In the genomic region with DNA sequence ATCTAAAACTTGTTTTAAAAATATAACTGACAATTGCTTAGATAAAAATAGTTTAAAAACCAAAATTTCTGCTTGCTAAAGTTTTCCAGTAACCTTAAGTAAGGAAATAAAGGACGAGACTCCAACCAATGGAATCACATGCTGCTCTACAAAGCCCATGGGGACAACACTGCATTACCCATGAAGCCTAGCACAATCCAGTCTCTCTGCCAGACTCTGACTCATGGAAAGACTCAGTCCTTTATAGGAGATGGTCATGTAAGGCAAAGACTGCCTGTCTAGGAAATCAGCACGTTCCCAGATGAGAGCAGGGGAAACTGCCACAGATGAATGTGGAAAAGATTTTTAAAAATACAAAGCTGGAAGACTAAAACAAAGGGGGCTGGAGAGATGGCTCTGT, we compare ENCODE assay signal across 11 mouse cellular contexts. TPM values are rescaled to one million over a fixed set of nuclear protein-coding genes. Genes with fewer than 3 reads are reported as not detected.
A peak's percentile ranks its signal among the peaks of the same experiment; 100 is the strongest.
DNase-seq lines count a peak whose midpoint lies in the region; ATAC-seq and TF ChIP-seq lines count a peak whose summit lies in the region.
"Had no signal": no experiment of that assay in that cellular context is flagged by ENCODE, and none has a peak within 500 bp of the region (broad histone marks: within the 10 kb centered on the region; RNA-seq: fewer than 3 reads in every experiment).

No protein-coding gene starts in this region.

- H3K9me3 ChIP-seq in lung, postnatal 0 days (ENCODE audit: low read length), result no peaks in the 10 kb centered on the region
- H3K9me3 ChIP-seq in heart, postnatal 0 days (replicated peaks; ENCODE audit: control insufficient read depth, low read length), result no peaks in the 10 kb centered on the region
- no peaks in the 10 kb centered on the region for H3K9me3 ChIP-seq in forebrain, embryonic 16.5 days (ENCODE audit: control insufficient read depth, low read length)

- DNase-seq in adrenal gland, postnatal 14 days, result peak; percentile 54
- DNase-seq in adrenal gland, postnatal 25 days, result no peak
- no peak for DNase-seq in lung, postnatal 0 days (ENCODE audit: low spot score)
- no peak for DNase-seq in lung, adult 2 months
- peak; percentile 43 for DNase-seq in heart, postnatal 0 days (ENCODE audit: low spot score)
- no peak for DNase-seq in natural killer cell, adult 2 months (ENCODE audit: low spot score in 2 of 2)
- DNase-seq: cerebellum, postnatal 25 days; kidney, adult 2 months; liver had no signal

- H3K27me3 ChIP-seq in lung, postnatal 0 days (replicated peaks; ENCODE audit: insufficient read depth, low read length), result no peaks in the 10 kb centered on the region
- H3K27me3 ChIP-seq in heart, postnatal 0 days (ENCODE audit: control insufficient read depth, insufficient read depth, low read length), result no peaks in the 10 kb centered on the region
- no peaks in the 10 kb centered on the region for H3K27me3 ChIP-seq in forebrain, embryonic 16.5 days (replicated peaks; ENCODE audit: control insufficient read depth, insufficient read depth, low read length)

- no peak for TF ChIP-seq CTCF in lung, postnatal 0 days (IDR thresholded peaks at IDR 0.05)
- TF ChIP-seq CTCF in lung, adult 2 months (IDR thresholded peaks at IDR 0.05; ENCODE audit: insufficient read depth, low read length), result no peak
- TF ChIP-seq CTCF in heart, postnatal 0 days (IDR thresholded peaks at IDR 0.05; ENCODE audit: low read depth), result no peak

- H3K4me2 ChIP-seq in lung, postnatal 0 days (replicated peaks; ENCODE audit: low read depth, low read length), result no peak overlapping the region
- no peak overlapping the region for H3K4me2 ChIP-seq in heart, postnatal 0 days (ENCODE audit: low read depth, low read length)
- H3K4me2 ChIP-seq in forebrain, embryonic 16.5 days (ENCODE audit: low read length), result no peak overlapping the region

- H3K4me1 ChIP-seq in lung, postnatal 0 days (ENCODE audit: insufficient read depth, low read depth, low read length), result no peaks in the 10 kb centered on the region
- no peaks in the 10 kb centered on the region for H3K4me1 ChIP-seq in lung, adult 2 months (ENCODE audit: control insufficient read depth, insufficient read depth, low read length)
- H3K4me1 ChIP-seq in brown adipose tissue, adult 24 weeks (ENCODE audit: control insufficient read depth, insufficient read depth, insufficient read length, low read length), result no peaks in the 10 kb centered on the region
- no peaks in the 10 kb centered on the region for H3K4me1 ChIP-seq in heart, postnatal 0 days (ENCODE audit: control insufficient read depth, insufficient read depth)
- H3K4me1 ChIP-seq in forebrain, embryonic 16.5 days (replicated peaks; ENCODE audit: control insufficient read depth, insufficient read depth, low read length), result no peaks in the 10 kb centered on the region

- H3K4me3 ChIP-seq in lung, postnatal 0 days (ENCODE audit: low read depth, low read length), result no peak overlapping the region
- H3K4me3 ChIP-seq in lung, adult 2 months (replicated peaks; ENCODE audit: extremely low read depth, low read depth, low read length), result no peak overlapping the region
- H3K4me3 ChIP-seq in brown adipose tissue, adult 24 weeks (ENCODE audit: insufficient read depth, low read depth, low read length), result no peak overlapping the region
- H3K4me3 ChIP-seq in heart, postnatal 0 days (ENCODE audit: low read depth, low read length), result no peak overlapping the region
- H3K4me3 ChIP-seq in forebrain, embryonic 16.5 days (replicated peaks; ENCODE audit: low read length), result no peak overlapping the region

- 80% methylated on average over 2 of the region's 2 CpGs for WGBS in lung, postnatal 0 days
- WGBS in lung, adult 2 months, result 69% methylated on average over 2 of the region's 2 CpGs
- WGBS in heart, postnatal 0 days, result 36% methylated on average over 2 of the region's 2 CpGs
- 82% methylated on average over 2 of the region's 2 CpGs for WGBS in forebrain, embryonic 16.5 days

- no peak for TF ChIP-seq EP300 in lung, postnatal 0 days (IDR thresholded peaks at IDR 0.05)
- no peak for TF ChIP-seq EP300 in heart, postnatal 0 days (IDR thresholded peaks at IDR 0.05; ENCODE audit: low read depth)

- no peak overlapping the region for H3K27ac ChIP-seq in lung, postnatal 0 days (ENCODE audit: low read length)
- 0 out of 2 replicates have a peak overlapping the region, but pooled peaks have one; percentile 32 for H3K27ac ChIP-seq in brown adipose tissue, adult 24 weeks (replicated peaks; ENCODE audit: low read depth, low read length)
- H3K27ac ChIP-seq in heart, postnatal 0 days (ENCODE audit: low read depth), result peak overlapping the region; percentile 55
- no peak overlapping the region for H3K27ac ChIP-seq in forebrain, embryonic 16.5 days (ENCODE audit: low read length)

- peak; percentile 44 for ATAC-seq in lung, postnatal 0 days
- ATAC-seq in heart, postnatal 0 days (ENCODE audit: insufficient read depth, low read depth), result peak; percentile 79
- no peak for ATAC-seq in forebrain, embryonic 16.5 days

- H3K36me3 ChIP-seq in lung, postnatal 0 days (ENCODE audit: insufficient read depth, low read length), result no peaks in the 10 kb centered on the region
- H3K36me3 ChIP-seq in heart, postnatal 0 days (replicated peaks; ENCODE audit: control insufficient read depth, insufficient read depth, low read length), result no peaks in the 10 kb centered on the region
- no peaks in the 10 kb centered on the region for H3K36me3 ChIP-seq in forebrain, embryonic 16.5 days (ENCODE audit: control insufficient read depth, insufficient read depth)

- no peak overlapping the region for H3K9ac ChIP-seq in lung, postnatal 0 days (replicated peaks; ENCODE audit: low read depth)
- no peak overlapping the region for H3K9ac ChIP-seq in heart, postnatal 0 days (replicated peaks; ENCODE audit: low read depth, low read length)
- H3K9ac ChIP-seq in forebrain, embryonic 16.5 days (replicated peaks; ENCODE audit: low read depth, low read length), result no peak overlapping the region

- TF ChIP-seq POLR2A in lung, adult 2 months (IDR thresholded peaks at IDR 0.05; ENCODE audit: borderline replicate concordance, extremely low read depth, low read depth, low read length), result no peak

RNA-seq across cellular contexts. Expression of a gene that starts 23.0 kb away (rescaled TPM):
- total RNA-seq in adrenal gland, postnatal 14 days (2021), result 1.8 and 2.2 TPM in 2 replicates
- 1.9 and 3.2 TPM in 2 replicates for total RNA-seq in adrenal gland, postnatal 25 days (2021)
- polyA plus RNA-seq in lung, postnatal 0 days (2015; fragmentation: Nextera tagmentation; extraction: Ambion mirVana), result 117 and 122 TPM in 2 replicates
- 10.6 and 14.9 TPM in 2 replicates for polyA plus RNA-seq in lung, adult 2 months (2012; rRNA removed)
- 4.4 TPM in 1 of 2 replicates, not detected in the other for polyA plus RNA-seq in brown adipose tissue, adult 24 weeks (2012; ENCODE audit: insufficient read depth, insufficient read length, missing spikeins)
- total RNA-seq in heart, postnatal 0 days (2014; rRNA removed; ENCODE audit: low replicate concordance), result 1.3 and 1.5 TPM in 2 replicates
- polyA plus RNA-seq in heart, postnatal 0 days (2015; fragmentation: Nextera tagmentation; extraction: Ambion mirVana), result 64.3 and 66.7 TPM in 2 replicates
- polyA plus RNA-seq in forebrain, embryonic 16.5 days (2015; fragmentation: Nextera tagmentation; extraction: Ambion mirVana), result 115 and 169 TPM in 2 replicates

RNA-seq across cellular contexts. Expression of a gene that starts 43.3 kb away (rescaled TPM):
- 83.1 and 84.0 TPM in 2 replicates for total RNA-seq in adrenal gland, postnatal 14 days (2021)
- 70.3 and 73.5 TPM in 2 replicates for total RNA-seq in adrenal gland, postnatal 25 days (2021)
- 27.1 and 28.6 TPM in 2 replicates for polyA plus RNA-seq in lung, postnatal 0 days (2015; fragmentation: Nextera tagmentation; extraction: Ambion mirVana)
- 73.9 and 88.5 TPM in 2 replicates for polyA plus RNA-seq in lung, adult 2 months (2012; rRNA removed)
- 64.3 and 66.0 TPM in 2 replicates for polyA plus RNA-seq in brown adipose tissue, adult 24 weeks (2012; ENCODE audit: insufficient read depth, insufficient read length, missing spikeins)
- total RNA-seq in heart, postnatal 0 days (2014; rRNA removed; ENCODE audit: low replicate concordance), result 113 and 120 TPM in 2 replicates
- polyA plus RNA-seq in heart, postnatal 0 days (2015; fragmentation: Nextera tagmentation; extraction: Ambion mirVana), result 53.5 and 59.3 TPM in 2 replicates
- polyA plus RNA-seq in forebrain, embryonic 16.5 days (2015; fragmentation: Nextera tagmentation; extraction: Ambion mirVana), result 85.1 and 92.2 TPM in 2 replicates

Comparison
In these comparisons a context has a peak if more than half of its experiments do, and no peak if none do; other contexts are left out.
1. DNase-seq: peak in adrenal gland, postnatal 14 days (single experiment) and heart, postnatal 0 days (single experiment); none in adrenal gland, postnatal 25 days (single experiment), lung, postnatal 0 days (single experiment), lung, adult 2 months (single experiment) and natural killer cell, adult 2 months (0 of 2).
2. H3K27ac ChIP-seq: peak in brown adipose tissue, adult 24 weeks (single experiment) and heart, postnatal 0 days (single experiment); none in lung, postnatal 0 days (single experiment) and forebrain, embryonic 16.5 days (single experiment).